Mouse (Mus musculus): ENCODE measurements around the gene Tnfrsf22.
"Not testable (repeated sequence)": the region's sequence is repeated elsewhere in the genome, so short reads cannot be mapped to it uniquely, and the experiment has no call there.

Gene Tnfrsf22

GRCm38 (mm10) chr7:143643949-143644348 lies 5.5 kb downstream of the Tnfrsf22 start:
- in situ Hi-C loops (cut with MboI, MseI): not testable (repeated sequence)

GRCm38 (mm10) chr7:143636674-143637073 lies 12.8 kb downstream of the Tnfrsf22 start:
- in situ Hi-C loops (cut with MboI, MseI): no loop called here

GRCm38 (mm10) chr7:143631503-143631902 lies 18.0 kb downstream of the Tnfrsf22 start:
- in situ Hi-C loops (cut with MboI, MseI): no loop called here

GRCm38 (mm10) chr7:143629501-143629900 lies 20.0 kb downstream of the Tnfrsf22 start:
- in situ Hi-C loops (cut with MboI, MseI): loop anchor here (10.0 kb wide), 1 partner anchor 55 kb away; the partner anchor contains the start of gene Tnfrsf23

GRCm38 (mm10) chr7:143628540-143628939 lies 20.9 kb downstream of the Tnfrsf22 start, which contains the start of gene Tnfrsf26:
Gene Tnfrsf26 (minus strand): TSS chr7:143628722.
- in situ Hi-C loops (cut with MboI, MseI): loop anchor here (10.0 kb wide), 1 partner anchor 56 kb away; the partner anchor contains the start of gene Tnfrsf23

GRCm38 (mm10) chr7:143627555-143628286 lies 21.7 kb downstream of the Tnfrsf22 start:
- in situ Hi-C loops (cut with MboI, MseI): loop anchor here (10.0 kb wide), 1 partner anchor 57 kb away; the partner anchor contains the start of gene Tnfrsf23

- in situ Hi-C loops (cut with MboI, MseI): loop anchor here (10.0 kb wide), 1 partner anchor 59 kb away; the partner anchor contains the start of gene Tnfrsf23
Measured at GRCm38 (mm10) chr7:143626178-143626577, 23.3 kb downstream of the Tnfrsf22 start.

GRCm38 (mm10) chr7:143625151-143625550 lies 24.3 kb downstream of the Tnfrsf22 start:
- in situ Hi-C loops (cut with MboI, MseI): loop anchor here (10.0 kb wide), 1 partner anchor 60 kb away; the partner anchor contains the start of gene Tnfrsf23

- in situ Hi-C loops (cut with MboI, MseI): loop anchor here (10.0 kb wide), 1 partner anchor 60 kb away; the partner anchor contains the start of gene Tnfrsf23
Measured at GRCm38 (mm10) chr7:143624561-143624960, 24.9 kb downstream of the Tnfrsf22 start.

GRCm38 (mm10) chr7:143620951-143621350 lies 28.5 kb downstream of the Tnfrsf22 start:
- in situ Hi-C loops (cut with MboI, MseI): loop anchor here (10.0 kb wide), 1 partner anchor 64 kb away; the partner anchor contains the start of gene Tnfrsf23

- in situ Hi-C loops (cut with MboI, MseI): no loop called here
Measured at GRCm38 (mm10) chr7:143614404-143615135, 34.9 kb downstream of the Tnfrsf22 start.

- in situ Hi-C loops (cut with MboI, MseI): no loop called here
Measured at GRCm38 (mm10) chr7:143612215-143612614, 37.2 kb downstream of the Tnfrsf22 start.

- in situ Hi-C loops (cut with MboI, MseI): no loop called here
Measured at GRCm38 (mm10) chr7:143605321-143605720, 44.1 kb downstream of the Tnfrsf22 start.

- in situ Hi-C loops (cut with MboI, MseI): no loop called here
Measured at GRCm38 (mm10) chr7:143604889-143605288, 44.6 kb downstream of the Tnfrsf22 start.

GRCm38 (mm10) chr7:143601705-143602104 lies 47.8 kb downstream of the Tnfrsf22 start:
- in situ Hi-C loops (cut with MboI, MseI): no loop called here

- in situ Hi-C loops (cut with MboI, MseI): no loop called here
Measured at GRCm38 (mm10) chr7:143600231-143600740, 49.2 kb downstream of the Tnfrsf22 start.

- in situ Hi-C loops (cut with MboI, MseI): loop anchor here (5.0 kb wide), 2 partner anchors 93 to 158 kb away; partner anchors contain the start of gene Osbpl5
Measured at GRCm38 (mm10) chr7:143599428-143600230, 49.8 kb downstream of the Tnfrsf22 start, which contains the start of gene Cars. Gene Cars (minus strand): TSS chr7:143600090.

GRCm38 (mm10) chr7:143594865-143595264 lies 54.6 kb downstream of the Tnfrsf22 start:
- in situ Hi-C loops (cut with MboI, MseI): loop anchor here (5.0 kb wide), 2 partner anchors 97 to 162 kb away; partner anchors contain the start of gene Osbpl5

GRCm38 (mm10) chr7:143592255-143592654 lies 57.2 kb downstream of the Tnfrsf22 start:
- in situ Hi-C loops (cut with MboI, MseI): no loop called here

- in situ Hi-C loops (cut with MboI, MseI): no loop called here
Measured at GRCm38 (mm10) chr7:143588006-143588405, 61.5 kb downstream of the Tnfrsf22 start.

- in situ Hi-C loops (cut with MboI, MseI): no loop called here
Measured at GRCm38 (mm10) chr7:143587586-143587985, 61.9 kb downstream of the Tnfrsf22 start.

All from T-helper 1 cell (primary cell).